Mouse (Mus musculus) bone marrow, adult 2 months (tissue): ENCODE data around the gene Fndc3b. TPM values are rescaled to one million over a fixed set of nuclear protein-coding genes. Genes with fewer than 3 reads are reported as not detected.
A peak's percentile ranks its signal among the peaks of the same experiment; 100 is the strongest.

Experiments
- H3K27ac ChIP-seq: fragments of 200-500 bp; 2 replicates; pipeline ENCODE4 v1.5.1; 2012; ENCODE audit warnings: low read depth, mild to moderate bottlenecking, control low read depth, inconsistent platforms, low read length; ENCODE audit not compliant: control insufficient read depth, poor library complexity, insufficient read depth
- H3K4me1 ChIP-seq: fragments of 200-500 bp; 2 replicates; pipeline ENCODE4 v1.6.1; 2011; ENCODE audit warnings: low read length; ENCODE audit not compliant: control insufficient read depth, insufficient read depth
- H3K4me3 ChIP-seq: fragments of 200-500 bp; replicated peaks from 2 replicates; pipeline ENCODE3; 2011; ENCODE audit warnings: mild to moderate bottlenecking, low read depth, low read length, control low read depth; ENCODE audit not compliant: control insufficient read depth
- CTCF ChIP-seq: fragments of 200-500 bp; IDR thresholded peaks from 2 replicates; pipeline ENCODE4 v1.5.1; 2011; ENCODE audit warnings: low read length, control low read depth; ENCODE audit not compliant: control insufficient read depth, insufficient read depth
- POLR2A ChIP-seq: fragments of 200-500 bp; IDR thresholded peaks from 2 replicates; pipeline ENCODE4 v1.6.1; 2011; ENCODE audit warnings: low read depth, mild to moderate bottlenecking, control low read depth, low read length, borderline replicate concordance; ENCODE audit not compliant: control insufficient read depth
- WGBS: fragments of 180-500 bp; shearing (Covaris S2); methylation state at CpG from one replicate; pipeline ENCODE4 v1.1.7; 2018; 5-methylcytosine and 5-hydroxymethylcytosine counted together
- polyA plus RNA-seq: library from polyadenylated mRNA; stranded (reverse); fragments of >200 nt; gene quantifications from 2 replicates; pipeline ENCODE4 v1.2.4, GENCODE M21; 2011; ENCODE audit warnings: low replicate concordance; ENCODE audit not compliant: missing spikeins, insufficient read depth, insufficient read length

Fndc3b gene
- polyA plus RNA-seq, 1 experiment = 4.2 TPM

DNA sequence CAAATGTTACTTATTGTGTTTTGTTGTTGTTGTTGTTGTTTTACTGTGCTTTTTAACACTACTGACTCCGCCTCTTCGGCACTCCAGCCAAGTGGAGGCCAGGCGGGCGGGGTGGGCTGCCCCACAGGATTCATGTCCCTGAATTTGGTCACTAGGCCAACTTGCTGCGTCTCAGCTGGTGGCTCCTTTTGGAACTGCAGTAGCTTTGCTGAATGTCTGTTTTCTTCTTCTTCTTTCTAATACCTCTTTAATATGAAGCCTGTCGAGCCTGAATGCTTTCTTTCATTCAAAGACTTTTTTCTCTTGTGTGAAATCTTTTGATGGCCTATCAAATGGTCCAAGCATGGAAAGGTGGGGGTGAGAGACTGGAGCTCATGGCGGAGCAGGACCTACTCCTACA lies 235.2 kb downstream of the Fndc3b start:
- no peak overlapping the region for H3K27ac ChIP-seq
- no peaks in the 10 kb centered on the region for H3K4me1 ChIP-seq
- WGBS = 81% methylated on average over 7 of the region's 7 CpGs
- TF ChIP-seq POLR2A = no peak
- no peak for TF ChIP-seq CTCF
- no peak overlapping the region for H3K4me3 ChIP-seq

DNA sequence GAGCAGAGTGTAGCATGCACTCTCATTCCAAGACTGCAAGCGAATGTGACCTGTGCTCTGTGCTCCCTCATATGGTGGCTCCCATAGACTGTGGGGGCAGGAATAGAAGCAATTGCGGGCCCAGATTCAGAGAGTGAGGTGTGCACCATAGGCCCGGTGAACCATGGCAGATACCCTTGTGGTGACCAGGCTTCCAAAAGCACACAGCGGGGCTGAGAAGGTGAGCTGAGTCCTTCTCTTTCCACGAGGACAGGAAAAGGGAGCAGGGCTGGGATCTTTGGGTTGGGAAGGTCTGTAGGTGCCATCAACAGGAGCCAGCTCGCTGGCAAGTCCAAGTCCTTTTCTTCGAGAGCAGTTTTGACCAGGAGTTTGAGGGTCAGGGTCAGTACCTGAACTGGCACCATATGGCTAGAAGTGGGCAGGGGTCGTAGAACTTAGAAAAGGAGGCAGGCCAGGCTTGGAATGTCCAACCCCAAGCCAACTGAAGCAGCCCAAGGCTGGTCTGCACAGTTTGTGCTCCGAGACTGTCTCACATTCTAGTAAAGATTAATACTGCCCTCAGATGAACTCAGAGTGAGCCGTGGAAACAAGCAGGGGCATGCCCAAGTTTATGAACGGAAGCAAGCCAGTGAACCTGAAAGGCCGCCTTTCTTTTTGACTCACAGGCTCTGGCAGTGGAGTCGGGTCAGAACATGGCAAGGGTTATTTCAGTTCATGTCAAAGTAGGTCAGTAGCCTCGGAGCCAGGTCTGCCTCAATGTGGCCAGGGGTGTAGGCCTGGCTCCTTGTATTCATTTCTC lies 237.1 kb downstream of the Fndc3b start:
- TF ChIP-seq POLR2A (no peak), CTCF (no peak)
- Histone ChIP-seq H3K27ac (no peak overlapping the region), H3K4me1 (no peaks in the 10 kb centered on the region), H3K4me3 (no peak overlapping the region)
- WGBS = 85% methylated on average over 14 of the region's 14 CpGs

DNA sequence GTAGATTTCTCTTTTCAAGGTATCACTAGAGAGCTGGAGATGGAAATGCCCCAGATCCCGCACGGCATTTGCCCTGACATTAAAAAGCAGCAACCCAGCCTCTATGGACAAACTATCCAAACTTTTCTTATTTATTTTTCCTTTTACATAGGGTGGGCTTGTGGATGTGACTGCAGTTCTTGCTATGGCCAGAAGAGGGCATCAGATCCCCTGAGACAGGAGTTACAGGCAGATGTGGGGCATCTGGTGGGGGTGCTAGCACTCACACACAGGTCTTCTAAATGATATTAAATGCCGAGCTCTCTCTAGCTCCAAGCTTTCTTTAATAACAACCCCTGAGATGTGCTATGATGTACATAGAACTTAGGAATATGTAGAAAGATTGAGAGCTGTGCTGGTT lies 238.3 kb downstream of the Fndc3b start:
- Histone ChIP-seq H3K4me3 (no peak overlapping the region), H3K27ac (no peak overlapping the region), H3K4me1 (no peaks in the 10 kb centered on the region)
- TF ChIP-seq POLR2A = no peak
- peak; percentile 28; the same call in 1 of the 2 replicates for TF ChIP-seq CTCF
- 86% methylated on average over 3 of the region's 3 CpGs for WGBS

DNA sequence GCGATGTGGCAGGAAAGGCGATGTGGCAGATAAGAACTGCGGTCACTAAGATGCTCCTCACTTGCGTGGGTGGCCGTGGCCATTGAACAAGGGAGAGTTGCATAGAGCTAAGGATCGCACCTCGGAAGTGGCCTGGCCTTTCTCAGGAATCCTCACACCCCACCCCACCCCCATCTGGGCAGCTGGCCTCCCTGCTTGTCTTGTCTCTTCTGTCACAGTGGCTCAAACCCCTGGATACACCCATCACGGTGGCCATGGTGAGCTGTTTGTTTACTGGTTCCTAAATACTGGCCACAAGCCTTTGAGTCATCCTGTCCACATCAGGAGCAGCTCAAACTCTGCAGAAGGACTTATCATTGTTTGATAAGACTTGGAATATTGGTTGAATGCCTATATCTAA lies 240.3 kb downstream of the Fndc3b start:
- 89% methylated on average over 8 of the region's 8 CpGs for WGBS
- no peak for TF ChIP-seq POLR2A
- TF ChIP-seq CTCF = no peak
- Histone ChIP-seq H3K27ac (no peak overlapping the region), H3K4me1 (no peaks in the 10 kb centered on the region), H3K4me3 (no peak overlapping the region)

DNA sequence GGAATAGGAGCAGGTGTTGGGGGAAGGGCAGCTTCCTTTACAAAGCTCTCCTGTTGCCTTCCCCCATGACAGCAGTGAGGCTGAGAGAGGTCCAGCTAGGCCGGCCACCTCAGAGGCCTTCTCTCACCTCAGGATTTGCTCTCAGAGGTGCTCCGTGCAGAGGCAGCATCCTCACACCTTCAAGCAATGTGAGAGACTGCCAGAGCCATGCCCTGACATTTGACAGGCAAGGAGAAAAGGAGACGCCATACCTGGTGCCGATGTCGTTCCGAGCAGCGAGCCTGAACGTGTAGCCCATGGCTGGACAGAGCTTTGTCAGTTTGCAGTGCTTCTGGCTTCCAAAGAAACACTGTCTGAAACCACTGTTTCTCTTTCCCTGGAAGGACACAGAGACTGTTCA lies 241.1 kb downstream of the Fndc3b start:
- H3K27ac ChIP-seq = no peak overlapping the region
- WGBS = 98% methylated on average over 8 of the region's 8 CpGs
- no peaks in the 10 kb centered on the region for H3K4me1 ChIP-seq
- no peak overlapping the region for H3K4me3 ChIP-seq
- no peak for TF ChIP-seq POLR2A
- no peak for TF ChIP-seq CTCF

DNA sequence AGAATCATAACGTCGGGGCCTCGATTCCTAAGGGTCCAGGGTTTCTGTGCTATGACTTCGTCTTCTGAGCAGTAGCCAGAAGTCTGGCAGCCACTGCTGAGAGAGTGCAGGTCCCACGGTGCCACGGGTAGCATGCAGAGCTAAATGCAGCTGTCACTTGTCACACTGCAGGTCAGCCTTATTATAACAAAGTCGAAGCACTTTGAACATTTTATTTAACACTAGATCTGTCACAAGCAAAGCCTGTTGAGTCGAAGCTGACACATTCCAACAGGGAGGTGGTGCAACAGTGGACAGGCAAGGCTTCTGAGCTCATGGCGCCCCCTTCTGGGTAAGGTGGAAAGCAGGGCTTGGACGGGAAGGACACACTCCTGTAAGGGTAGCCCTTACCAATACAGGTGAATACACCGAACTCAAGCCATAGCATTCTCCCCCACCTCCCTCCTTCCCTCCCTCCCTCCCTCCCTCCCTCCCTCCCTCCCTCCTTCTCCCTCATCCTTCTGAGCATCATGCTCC lies 243.5 kb downstream of the Fndc3b start:
- Histone ChIP-seq H3K4me3 (no peak overlapping the region), H3K4me1 (no peaks in the 10 kb centered on the region), H3K27ac (no peak overlapping the region)
- WGBS = 82% methylated on average over 11 of the region's 11 CpGs
- TF ChIP-seq CTCF (peak; percentile 50; the same call in 1 of the 2 replicates), POLR2A (no peak)

DNA sequence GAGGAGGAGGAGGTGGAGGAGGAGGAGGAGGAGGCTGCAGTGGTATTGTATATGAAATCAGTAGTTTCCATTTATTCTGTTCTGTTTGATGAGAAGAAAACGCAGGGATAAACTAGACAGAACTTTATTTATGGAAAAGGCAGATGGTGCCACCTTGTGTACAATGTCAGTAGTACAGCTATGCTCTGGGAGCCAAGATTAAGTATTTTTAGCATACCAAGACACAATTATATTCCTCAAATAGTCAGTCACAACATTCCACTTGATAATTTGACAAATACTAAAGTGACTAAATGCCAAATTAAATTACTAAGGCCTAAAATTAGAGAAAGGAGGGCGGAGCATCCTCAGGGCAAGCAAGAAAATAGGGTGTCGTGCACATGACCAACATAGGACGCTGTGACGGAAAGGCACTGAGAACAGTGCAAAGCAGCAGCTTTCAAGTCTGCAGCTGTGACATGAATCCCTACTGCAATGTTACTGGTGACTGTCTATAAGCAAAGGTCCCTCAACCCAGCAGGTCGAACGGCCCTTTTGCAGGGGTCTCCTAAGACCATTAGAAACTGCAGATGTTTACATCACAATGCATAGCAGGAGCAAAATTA lies 244.7 kb downstream of the Fndc3b start:
- no peak for TF ChIP-seq POLR2A
- TF ChIP-seq CTCF = no peak
- no peak overlapping the region for H3K4me3 ChIP-seq
- H3K27ac ChIP-seq = no peak overlapping the region
- H3K4me1 ChIP-seq = no peaks in the 10 kb centered on the region
- 79% methylated on average over 7 of the region's 7 CpGs for whole genome bisulfite sequencing

DNA sequence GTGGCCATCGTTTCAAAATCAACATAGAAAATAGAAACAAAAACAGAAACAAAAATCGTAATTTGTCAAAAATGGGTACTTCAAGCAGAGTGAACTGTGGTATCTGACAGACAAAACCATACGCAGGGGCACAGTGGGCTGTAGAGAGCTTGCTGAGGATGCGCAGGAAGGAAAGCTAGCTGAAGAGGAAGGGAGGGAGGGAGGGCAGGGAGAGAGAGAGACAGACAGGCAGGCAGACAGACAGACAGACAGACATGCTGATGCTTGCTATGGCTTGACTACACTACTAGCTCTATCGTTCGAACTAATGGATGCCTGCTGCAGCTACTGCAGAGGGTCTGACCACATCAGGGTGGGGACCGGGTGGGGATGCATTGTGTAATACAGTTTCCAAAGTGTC lies 247.7 kb downstream of the Fndc3b start:
- Histone ChIP-seq H3K4me3 (no peak overlapping the region), H3K27ac (no peak overlapping the region; the same call in 1 of the 2 replicates), H3K4me1 (no peaks in the 10 kb centered on the region)
- TF ChIP-seq POLR2A = no peak
- TF ChIP-seq CTCF = no peak
- 74% methylated on average over 7 of the region's 7 CpGs for WGBS

DNA sequence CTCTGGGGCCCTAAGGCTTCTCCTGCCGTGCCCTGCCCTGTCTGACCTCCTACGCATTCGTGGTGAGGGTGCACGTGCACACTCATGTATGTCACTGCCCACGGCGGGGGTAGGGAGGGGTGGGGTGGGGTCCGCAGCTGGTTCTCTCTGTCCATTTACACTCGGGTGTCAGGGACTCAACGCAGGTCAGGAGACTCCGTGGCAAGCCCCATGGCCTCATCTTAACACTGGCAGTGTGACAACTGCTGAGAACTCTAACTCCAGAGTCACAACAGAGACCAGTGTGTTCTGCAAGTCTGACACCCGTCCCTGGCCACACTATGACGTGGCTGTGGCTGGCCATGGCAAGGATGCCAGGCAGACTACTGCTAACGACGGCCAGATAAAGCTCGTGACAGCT lies 248.2 kb downstream of the Fndc3b start:
- H3K27ac ChIP-seq = peak overlapping the region; percentile 25; the same call in 1 of the 2 replicates
- no peak overlapping the region for H3K4me3 ChIP-seq
- 72% methylated on average over 15 of the region's 15 CpGs for WGBS
- TF ChIP-seq CTCF (no peak), POLR2A (no peak)
- H3K4me1 ChIP-seq = no peaks in the 10 kb centered on the region
